Mouse (Mus musculus): ENCODE measurements at regions not wholly inside any gene's neighbourhood (a gene's known extent, or its start where the extent isn't known, plus 50 kb on each side); places are given as distances from the start of the nearest gene placed in this dataset.

DNA sequence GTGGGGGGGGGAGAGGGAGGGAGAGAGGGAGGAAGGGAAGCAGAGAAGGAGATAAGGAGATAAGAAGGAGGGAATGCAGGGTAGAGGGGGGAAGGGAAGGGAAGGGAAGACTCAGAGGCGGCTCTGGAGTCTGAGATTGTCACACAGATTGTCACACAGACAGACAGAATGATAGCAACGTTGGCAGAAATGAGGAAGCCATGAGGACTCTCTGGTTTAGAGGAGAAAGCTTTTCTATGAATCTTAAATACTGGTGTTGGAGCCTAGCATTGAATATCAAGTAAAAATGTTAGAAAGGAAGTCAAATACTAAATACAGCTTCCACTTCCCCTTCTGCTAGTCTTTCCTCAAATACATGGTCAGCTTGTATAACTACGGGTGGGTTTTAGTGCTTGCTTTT is 174.4 kb upstream of the Rbms1 start:
- Histone ChIP-seq H3K9ac (no peak overlapping the region), H3K27me3 (replicated peaks) (no peaks in the 10 kb centered on the region), H3K4me2 (no peak overlapping the region), H3K4me1 (replicated peaks) (peaks cover 30% of the 10 kb centered on the region), H3K4me3 (no peak overlapping the region), H3K36me3 (no peaks in the 10 kb centered on the region), H3K9me3 (replicated peaks) (no peaks in the 10 kb centered on the region), H3K27ac (ENCODE audit: poor library complexity, severe bottlenecking) (0 out of 2 replicates have a peak overlapping the region, but pooled peaks have one; percentile 23)
- WGBS: 21% methylated on average over 3 of the region's 3 CpGs
- ATAC-seq (ENCODE audit: insufficient number of reproducible peaks, low FRiP score): no peak

DNA sequence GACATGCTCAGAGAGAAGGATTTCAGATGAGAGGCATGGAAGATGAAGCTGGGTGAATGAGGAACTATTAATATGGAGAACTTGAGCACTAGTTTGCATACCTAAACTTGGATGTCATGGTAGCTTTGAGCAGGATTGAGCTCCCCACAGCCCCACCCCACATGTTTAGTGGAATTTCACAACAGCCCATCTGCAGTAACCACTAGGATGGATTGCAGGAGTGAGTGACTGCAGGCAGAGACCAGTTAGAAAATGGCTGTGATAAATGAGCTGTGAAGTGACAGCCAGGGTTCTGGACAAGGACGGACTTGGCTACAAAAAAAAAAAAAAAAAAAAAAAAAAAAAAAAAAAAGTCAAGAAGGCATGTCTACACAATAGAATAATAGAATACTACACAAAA is 173.9 kb upstream of the Rbms1 start:
- Histone ChIP-seq H3K27ac (ENCODE audit: poor library complexity, severe bottlenecking) (no peak overlapping the region), H3K4me1 (replicated peaks) (peaks cover 30% of the 10 kb centered on the region), H3K9ac (no peak overlapping the region), H3K9me3 (replicated peaks) (no peaks in the 10 kb centered on the region), H3K4me3 (no peak overlapping the region), H3K36me3 (no peaks in the 10 kb centered on the region), H3K27me3 (replicated peaks) (no peaks in the 10 kb centered on the region), H3K4me2 (no peak overlapping the region)
- 12% methylated on average over 1 of the region's 1 CpGs for WGBS
- no peak for ATAC-seq (ENCODE audit: insufficient number of reproducible peaks, low FRiP score)

DNA sequence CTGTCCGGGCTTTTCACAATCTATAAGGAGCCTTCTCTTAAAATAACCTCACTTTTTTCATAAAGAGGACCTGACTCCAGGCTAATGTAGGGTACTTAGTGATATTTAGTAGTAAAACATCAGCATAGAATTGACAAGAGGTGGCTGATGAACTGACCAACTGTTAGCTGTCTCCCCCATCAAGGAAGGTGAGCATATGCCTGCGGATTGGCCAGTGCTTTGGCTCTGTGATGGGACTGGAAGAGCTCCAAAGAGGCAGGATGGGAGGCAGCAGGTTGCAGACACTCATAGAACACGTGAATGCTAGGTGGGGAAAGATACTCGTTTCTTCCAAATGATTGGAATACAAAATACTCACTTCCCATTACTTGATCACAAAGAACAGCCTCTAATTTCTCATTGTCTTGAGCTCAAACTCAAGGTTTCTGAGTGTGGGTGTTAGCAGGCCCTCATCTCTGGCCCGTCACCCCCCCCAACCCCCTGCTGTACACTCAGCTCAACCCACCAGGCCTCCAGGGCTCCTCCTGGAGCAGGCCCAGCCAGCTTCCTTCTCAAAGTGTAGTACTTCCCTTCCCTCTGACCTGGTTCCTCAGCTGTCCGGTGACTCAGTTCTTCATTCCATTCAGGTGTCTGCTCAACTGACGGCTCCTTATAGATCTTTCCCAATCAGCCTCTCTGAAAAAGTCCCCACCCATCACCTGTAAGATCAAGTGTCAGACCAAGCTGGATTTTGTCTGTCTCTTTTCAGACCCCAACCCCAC is 160.2 kb upstream of the Rbms1 start:
- no peak overlapping the region for H3K4me2 ChIP-seq
- no peaks in the 10 kb centered on the region for H3K27me3 ChIP-seq (replicated peaks)
- WGBS: 78% methylated on average over 7 of the region's 7 CpGs
- no peak overlapping the region for H3K9ac ChIP-seq
- no peaks in the 10 kb centered on the region for H3K9me3 ChIP-seq (replicated peaks)
- H3K4me1 ChIP-seq (replicated peaks): no peaks in the 10 kb centered on the region
- H3K36me3 ChIP-seq: no peaks in the 10 kb centered on the region
- H3K4me3 ChIP-seq: no peak overlapping the region
- no peak for ATAC-seq (ENCODE audit: insufficient number of reproducible peaks, low FRiP score)
- H3K27ac ChIP-seq (ENCODE audit: poor library complexity, severe bottlenecking): no peak overlapping the region

DNA sequence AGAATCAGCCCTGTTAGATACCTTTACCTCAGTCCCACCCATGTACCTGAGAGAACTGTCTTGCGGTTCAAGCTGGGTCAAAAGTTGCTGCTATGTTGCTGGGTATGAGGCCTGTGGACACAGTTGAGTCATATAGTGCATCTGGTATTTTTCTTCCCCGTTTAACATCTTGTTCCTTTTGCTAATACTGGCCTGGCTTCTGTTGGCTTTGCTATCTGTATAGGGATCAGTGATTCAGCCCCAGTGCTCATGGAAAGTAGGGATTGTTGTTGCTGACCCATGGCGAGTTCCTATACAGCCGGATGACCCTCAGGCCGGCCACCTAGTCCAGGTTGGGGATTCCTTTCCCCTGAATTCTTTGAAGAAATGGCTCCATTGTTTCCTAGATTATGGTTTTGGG is 158.3 kb upstream of the Rbms1 start:
- Histone ChIP-seq H3K36me3 (no peaks in the 10 kb centered on the region), H3K9ac (no peak overlapping the region), H3K4me3 (no peak overlapping the region), H3K9me3 (replicated peaks) (no peaks in the 10 kb centered on the region), H3K4me1 (replicated peaks) (no peaks in the 10 kb centered on the region), H3K27ac (ENCODE audit: poor library complexity, severe bottlenecking) (no peak overlapping the region), H3K27me3 (replicated peaks) (no peaks in the 10 kb centered on the region), H3K4me2 (no peak overlapping the region)
- ATAC-seq (ENCODE audit: insufficient number of reproducible peaks, low FRiP score): no peak
- 62% methylated on average over 5 of the region's 5 CpGs for WGBS

DNA sequence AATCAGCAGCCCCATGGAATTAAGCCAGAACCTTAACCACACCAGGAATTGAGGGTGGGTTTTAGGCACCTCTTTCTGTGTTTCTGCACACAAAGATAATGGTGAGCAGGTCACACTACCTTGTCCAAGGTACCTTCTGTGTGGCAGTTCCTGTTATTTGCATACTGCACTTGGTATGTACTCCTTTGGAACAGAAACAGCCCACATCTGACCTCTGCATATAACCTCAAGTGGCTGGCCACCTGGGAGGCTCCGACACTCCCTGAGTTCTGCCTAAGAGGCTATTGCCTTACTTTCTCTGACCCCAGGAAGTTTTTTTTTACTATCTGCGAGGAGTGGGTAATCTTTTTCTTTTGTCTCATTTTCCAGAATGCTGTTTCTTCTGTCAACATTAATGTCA is 151.6 kb upstream of the Rbms1 start:
- H3K9me3 ChIP-seq (replicated peaks): no peaks in the 10 kb centered on the region
- no peak overlapping the region for H3K4me3 ChIP-seq
- H3K9ac ChIP-seq: no peak overlapping the region
- H3K27me3 ChIP-seq (replicated peaks): no peaks in the 10 kb centered on the region
- no peak overlapping the region for H3K4me2 ChIP-seq
- no peaks in the 10 kb centered on the region for H3K36me3 ChIP-seq
- no peak for ATAC-seq (ENCODE audit: insufficient number of reproducible peaks, low FRiP score)
- no peak overlapping the region for H3K27ac ChIP-seq (ENCODE audit: poor library complexity, severe bottlenecking)
- WGBS: 35% methylated on average over 2 of the region's 2 CpGs
- peaks cover 5% of the 10 kb centered on the region for H3K4me1 ChIP-seq (replicated peaks)

DNA sequence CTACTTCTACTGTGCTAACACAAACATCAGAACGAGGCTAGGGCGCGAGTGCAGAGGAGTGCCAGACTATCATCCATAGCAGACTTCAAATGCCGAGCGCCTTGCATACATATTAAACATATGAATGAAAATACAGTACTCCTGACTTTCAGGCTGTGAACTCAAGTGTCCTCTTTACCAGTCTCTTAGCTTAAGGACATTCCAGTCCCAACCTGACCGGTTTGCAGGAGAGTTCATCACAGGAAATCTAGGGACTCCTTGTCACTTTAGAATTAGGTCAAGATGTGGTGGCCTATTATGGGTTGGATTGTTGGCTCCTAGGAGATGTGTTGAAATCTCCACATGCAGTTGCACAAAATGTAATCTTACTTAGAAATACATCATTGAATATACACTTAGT is 150.9 kb upstream of the Rbms1 start:
- Histone ChIP-seq H3K9ac (no peak overlapping the region), H3K27ac (ENCODE audit: poor library complexity, severe bottlenecking) (no peak overlapping the region), H3K27me3 (replicated peaks) (no peaks in the 10 kb centered on the region), H3K36me3 (no peaks in the 10 kb centered on the region), H3K4me2 (no peak overlapping the region), H3K4me1 (replicated peaks) (peaks cover 11% of the 10 kb centered on the region), H3K4me3 (no peak overlapping the region), H3K9me3 (replicated peaks) (no peaks in the 10 kb centered on the region)
- whole genome bisulfite sequencing: 75% methylated on average over 6 of the region's 6 CpGs
- no peak for ATAC-seq (ENCODE audit: insufficient number of reproducible peaks, low FRiP score)

DNA sequence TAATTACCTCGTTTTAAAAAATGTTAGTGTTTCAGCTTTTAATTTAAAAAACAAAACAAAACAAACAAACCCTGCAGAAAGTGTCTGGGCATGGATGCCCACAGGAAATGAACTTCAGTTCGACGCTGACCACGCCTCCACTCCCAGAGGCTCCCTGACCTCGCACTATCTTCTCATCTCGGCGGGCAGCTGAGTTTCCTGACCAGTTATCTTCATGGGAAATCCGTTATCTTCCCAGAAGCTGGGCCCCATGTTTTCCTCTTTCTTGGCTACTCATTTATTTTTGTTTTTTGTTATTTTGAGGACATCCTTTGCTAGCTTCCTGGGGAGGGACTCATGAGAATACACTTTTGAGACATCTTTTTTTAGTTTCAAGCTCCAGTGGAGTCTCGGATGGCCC is 147.6 kb upstream of the Rbms1 start:
- ATAC-seq (ENCODE audit: insufficient number of reproducible peaks, low FRiP score): no peak
- no peaks in the 10 kb centered on the region for H3K27me3 ChIP-seq (replicated peaks)
- no peaks in the 10 kb centered on the region for H3K36me3 ChIP-seq
- H3K4me1 ChIP-seq (replicated peaks): peaks cover 11% of the 10 kb centered on the region
- no peak overlapping the region for H3K9ac ChIP-seq
- no peak overlapping the region for H3K4me2 ChIP-seq
- no peak overlapping the region for H3K4me3 ChIP-seq
- H3K9me3 ChIP-seq (replicated peaks): no peaks in the 10 kb centered on the region
- WGBS: 33% methylated on average over 9 of the region's 9 CpGs
- H3K27ac ChIP-seq (ENCODE audit: poor library complexity, severe bottlenecking): no peak overlapping the region

DNA sequence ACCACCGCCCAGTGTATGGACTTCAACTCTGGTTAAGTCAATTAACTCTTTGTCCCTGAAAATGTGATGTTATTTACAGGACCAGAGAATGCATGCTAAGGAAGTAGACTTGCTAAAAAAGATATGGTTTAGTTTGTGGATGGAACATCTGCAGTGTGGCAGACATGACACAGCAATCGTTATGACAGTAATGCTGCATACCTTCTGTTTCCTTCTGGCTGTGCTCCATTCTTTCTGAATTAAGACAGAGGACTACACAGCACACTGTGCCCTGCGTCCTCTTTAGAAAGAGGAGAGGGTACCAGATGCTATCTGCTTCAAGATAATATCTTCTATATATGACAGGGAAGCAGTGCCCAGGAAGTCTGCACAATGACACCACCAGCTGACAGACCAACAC is 146.6 kb upstream of the Rbms1 start:
- 55% methylated on average over 3 of the region's 3 CpGs for WGBS
- no peaks in the 10 kb centered on the region for H3K36me3 ChIP-seq
- no peak overlapping the region for H3K27ac ChIP-seq (ENCODE audit: poor library complexity, severe bottlenecking)
- H3K4me1 ChIP-seq (replicated peaks): peaks cover 19% of the 10 kb centered on the region
- no peak overlapping the region for H3K9ac ChIP-seq
- no peaks in the 10 kb centered on the region for H3K9me3 ChIP-seq (replicated peaks)
- no peaks in the 10 kb centered on the region for H3K27me3 ChIP-seq (replicated peaks)
- no peak overlapping the region for H3K4me3 ChIP-seq
- ATAC-seq (ENCODE audit: insufficient number of reproducible peaks, low FRiP score): no peak
- H3K4me2 ChIP-seq: no peak overlapping the region

DNA sequence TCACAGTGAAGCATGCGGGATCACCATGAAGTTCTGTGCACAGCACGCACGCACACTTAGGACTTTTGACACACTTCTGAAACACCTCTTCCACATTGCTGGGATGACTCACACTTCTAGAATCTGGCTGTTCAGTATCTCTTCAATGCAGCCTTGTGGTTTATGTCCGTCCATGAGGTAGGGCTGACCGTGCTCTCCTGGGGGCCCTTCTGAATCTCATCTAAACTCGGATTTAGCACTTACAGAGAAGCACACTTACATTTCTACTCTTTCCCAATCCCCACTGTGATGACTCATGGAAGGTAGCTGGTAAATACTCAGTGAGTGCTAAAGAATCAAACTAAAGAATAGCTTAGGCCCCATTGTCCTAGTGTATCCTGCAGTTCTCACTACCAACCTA is 142.2 kb upstream of the Rbms1 start:
- Histone ChIP-seq H3K4me2 (no peak overlapping the region), H3K27me3 (replicated peaks) (no peaks in the 10 kb centered on the region), H3K9ac (no peak overlapping the region), H3K4me3 (no peak overlapping the region), H3K4me1 (replicated peaks) (peaks cover 16% of the 10 kb centered on the region), H3K36me3 (no peaks in the 10 kb centered on the region), H3K27ac (ENCODE audit: poor library complexity, severe bottlenecking) (no peak overlapping the region), H3K9me3 (replicated peaks) (no peaks in the 10 kb centered on the region)
- no peak for ATAC-seq (ENCODE audit: insufficient number of reproducible peaks, low FRiP score)
- WGBS: 34% methylated on average over 6 of the region's 6 CpGs

DNA sequence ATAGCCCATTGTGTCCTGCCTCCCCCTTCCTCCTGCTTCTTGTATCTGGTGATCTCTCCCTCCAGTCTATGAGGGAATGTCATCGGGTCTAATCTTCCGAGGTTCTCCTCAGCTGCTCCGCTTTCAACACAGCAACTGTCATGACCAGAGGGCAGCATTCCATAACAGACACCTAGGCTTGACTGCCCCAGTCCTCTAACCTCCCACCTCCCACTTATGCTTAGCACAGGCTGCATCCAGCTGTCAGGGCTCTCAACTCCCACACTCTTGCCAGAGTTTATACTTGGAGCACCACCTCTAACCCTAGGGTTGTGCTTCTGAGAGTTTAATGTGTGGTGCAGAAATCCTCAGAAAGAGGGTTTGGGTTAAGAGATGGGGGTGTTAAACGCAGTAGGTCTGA is 137.9 kb upstream of the Rbms1 start:
- H3K27ac ChIP-seq (ENCODE audit: poor library complexity, severe bottlenecking): no peak overlapping the region
- WGBS: 57% methylated on average over 4 of the region's 4 CpGs
- no peaks in the 10 kb centered on the region for H3K36me3 ChIP-seq
- no peaks in the 10 kb centered on the region for H3K27me3 ChIP-seq (replicated peaks)
- no peak overlapping the region for H3K9ac ChIP-seq
- H3K4me2 ChIP-seq: no peak overlapping the region
- H3K9me3 ChIP-seq (replicated peaks): no peaks in the 10 kb centered on the region
- H3K4me1 ChIP-seq (replicated peaks): peaks cover 7% of the 10 kb centered on the region; the same call in 1 of the 2 replicates
- no peak overlapping the region for H3K4me3 ChIP-seq
- ATAC-seq (ENCODE audit: insufficient number of reproducible peaks, low FRiP score): no peak

DNA sequence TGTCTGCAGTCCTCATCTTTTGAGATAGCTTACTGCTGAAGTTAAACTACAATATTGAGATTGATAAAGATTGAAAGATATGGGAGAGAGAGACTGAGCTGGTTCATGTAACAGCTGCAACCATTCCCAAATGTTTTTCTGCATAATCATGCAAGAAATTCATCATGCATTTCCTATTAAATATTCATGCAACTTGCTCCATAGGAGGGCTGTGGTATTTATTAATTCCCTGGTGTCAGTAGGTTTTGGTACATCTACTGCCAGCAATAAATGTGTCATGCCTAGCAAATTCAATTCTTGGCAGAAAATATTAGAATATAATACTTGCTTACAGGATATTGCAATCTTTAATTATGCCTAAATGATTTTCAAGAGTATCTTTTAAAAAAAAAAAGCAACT is 125.5 kb upstream of the Rbms1 start:
- no peaks in the 10 kb centered on the region for H3K9me3 ChIP-seq (replicated peaks)
- no peak overlapping the region for H3K27ac ChIP-seq (ENCODE audit: poor library complexity, severe bottlenecking)
- H3K9ac ChIP-seq: no peak overlapping the region
- no peak for ATAC-seq (ENCODE audit: insufficient number of reproducible peaks, low FRiP score)
- H3K36me3 ChIP-seq: no peaks in the 10 kb centered on the region
- no peak overlapping the region for H3K4me2 ChIP-seq
- no peak overlapping the region for H3K4me3 ChIP-seq
- H3K4me1 ChIP-seq (replicated peaks): no peaks in the 10 kb centered on the region
- no peaks in the 10 kb centered on the region for H3K27me3 ChIP-seq (replicated peaks)

DNA sequence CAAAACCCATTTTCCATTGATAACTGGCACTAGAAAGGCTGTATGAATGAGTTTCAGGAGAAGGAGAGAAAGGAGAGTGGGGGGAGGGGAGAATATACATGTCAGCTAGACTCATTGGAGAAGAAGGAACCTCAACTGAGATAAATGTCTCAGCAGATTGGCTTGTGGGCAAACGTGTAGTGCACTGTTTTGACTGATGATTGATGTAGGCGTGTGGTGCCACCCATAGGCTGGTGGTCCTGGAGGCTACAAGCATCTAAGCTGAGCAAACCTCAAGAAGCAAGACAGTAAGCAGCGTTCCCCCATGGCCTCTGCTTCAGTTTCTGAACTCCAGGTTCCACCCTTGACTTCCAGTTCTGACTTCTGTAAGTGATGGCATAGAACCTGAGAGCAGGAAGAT is 121.8 kb upstream of the Rbms1 start:
- H3K4me2 ChIP-seq: no peak overlapping the region
- no peaks in the 10 kb centered on the region for H3K9me3 ChIP-seq (replicated peaks)
- 52% methylated on average over 3 of the region's 3 CpGs for WGBS
- no peaks in the 10 kb centered on the region for H3K4me1 ChIP-seq (replicated peaks)
- no peak overlapping the region for H3K4me3 ChIP-seq
- no peaks in the 10 kb centered on the region for H3K27me3 ChIP-seq (replicated peaks)
- H3K9ac ChIP-seq: no peak overlapping the region
- ATAC-seq (ENCODE audit: insufficient number of reproducible peaks, low FRiP score): no peak
- H3K27ac ChIP-seq (ENCODE audit: poor library complexity, severe bottlenecking): no peak overlapping the region
- H3K36me3 ChIP-seq: no peaks in the 10 kb centered on the region
